Mouse (Mus musculus) hindbrain, embryonic 12.5 days (tissue): ENCODE results near the gene Vsig10. TPM values are rescaled to one million over a fixed set of nuclear protein-coding genes. Genes with fewer than 3 reads are reported as not detected.

ENCODE experiments used
- ATAC-seq: fragments of 200-750 bp; cut with Nextera tagmentation; 2 replicates; pipeline ENCODE4 v1.8.0; 2017; ENCODE audit warnings: moderate TSS enrichment; ENCODE audit not compliant: low FRiP score
- H3K27ac ChIP-seq: fragments of 300-500 bp; sonication (generic); 2 replicates; pipeline ENCODE4 v1.5.1; 2016; ENCODE audit warnings: mild to moderate bottlenecking
- H3K27me3 ChIP-seq: fragments of 300-500 bp; sonication (generic); 2 replicates; pipeline ENCODE4 v1.6.1; 2016; ENCODE audit warnings: mild to moderate bottlenecking
- H3K36me3 ChIP-seq: fragments of 300-500 bp; sonication (generic); 2 replicates; pipeline ENCODE4 v1.6.1; 2016; ENCODE audit warnings: mild to moderate bottlenecking
- H3K4me1 ChIP-seq: fragments of 300-500 bp; sonication (generic); 2 replicates; pipeline ENCODE4 v1.6.1; 2016
- H3K4me2 ChIP-seq: fragments of 300-500 bp; sonication (generic); replicated peaks from 2 replicates; pipeline ENCODE4 v1.6.1; 2016; ENCODE audit warnings: mild to moderate bottlenecking
- H3K4me3 ChIP-seq: fragments of 300-500 bp; sonication (generic); 2 replicates; pipeline ENCODE4 v1.5.1; 2016; ENCODE audit warnings: mild to moderate bottlenecking
- H3K9ac ChIP-seq: fragments of 300-500 bp; sonication (generic); 2 replicates; pipeline ENCODE4 v1.6.1; 2016; ENCODE audit warnings: mild to moderate bottlenecking, moderate library complexity
- H3K9me3 ChIP-seq: fragments of 300-500 bp; sonication (generic); replicated peaks from 2 replicates; pipeline ENCODE4 v1.6.1; 2016; ENCODE audit warnings: mild to moderate bottlenecking
- WGBS: fragments of 180-500 bp; shearing (Covaris S2); methylation state at CpG from one replicate; pipeline ENCODE4 v1.1.7; 2016; 5-methylcytosine and 5-hydroxymethylcytosine counted together
- polyA plus RNA-seq: library from polyadenylated mRNA; unstranded; fragments of >200 nt; fragmentation: Nextera tagmentation; extraction: Ambion mirVana; gene quantifications from 2 replicates; pipeline ENCODE4 v1.2.1, GENCODE M21; 2016

Vsig10 gene
- polyA plus RNA-seq, 1 experiment from 2014 or later: 4.1 TPM

- peak overlapping the region; percentile 89 for H3K4me2 ChIP-seq
- peak overlapping the region; percentile 91; the same call in 1 of the 2 replicates for H3K4me3 ChIP-seq
- no peaks in the 10 kb centered on the region for H3K27me3 ChIP-seq
- WGBS: 37% methylated on average over 11 of the region's 11 CpGs
- peaks cover 8% of the 10 kb centered on the region; the same call in 1 of the 2 replicates for H3K36me3 ChIP-seq
- ATAC-seq: no peak
- H3K27ac ChIP-seq: no peak overlapping the region
- H3K9me3 ChIP-seq: no peaks in the 10 kb centered on the region
- H3K4me1 ChIP-seq: peaks cover 51% of the 10 kb centered on the region
- H3K9ac ChIP-seq: no peak overlapping the region
These were observed 39.8 kb downstream of the Vsig10 start for GRCm38 (mm10) chr5:117358725-117359124.

- 47% methylated on average over 7 of the region's 7 CpGs for WGBS
- Histone ChIP-seq H3K4me1 (peaks cover 51% of the 10 kb centered on the region), H3K4me2 (no peak overlapping the region)
These were observed 40.8 kb downstream of the Vsig10 start for GRCm38 (mm10) chr5:117359497-117360227.

GRCm38 (mm10) chr5:117360228-117360515 lies 41.3 kb downstream of the Vsig10 start:
- Histone ChIP-seq H3K27me3 (no peaks in the 10 kb centered on the region), H3K4me3 (no peak overlapping the region), H3K9ac (no peak overlapping the region), H3K36me3 (peaks cover 20% of the 10 kb centered on the region), H3K4me2 (no peak overlapping the region), H3K4me1 (peaks cover 51% of the 10 kb centered on the region), H3K9me3 (no peaks in the 10 kb centered on the region), H3K27ac (no peak overlapping the region)
- ATAC-seq: no peak
- 57% methylated on average over 13 of the region's 13 CpGs for WGBS

More at GRCm38 (mm10) chr5:117359497-117360227, 40.8 kb downstream of the Vsig10 start:
- no peak for ATAC-seq
- Histone ChIP-seq H3K4me3 (no peak overlapping the region), H3K27ac (no peak overlapping the region), H3K9me3 (no peaks in the 10 kb centered on the region), H3K27me3 (no peaks in the 10 kb centered on the region), H3K36me3 (peaks cover 15% of the 10 kb centered on the region; the same call in 1 of the 2 replicates), H3K9ac (no peak overlapping the region)

GRCm38 (mm10) chr5:117360631-117361541 lies 42.0 kb downstream of the Vsig10 start:
- Histone ChIP-seq H3K9me3 (no peaks in the 10 kb centered on the region), H3K9ac (no peak overlapping the region), H3K27ac (no peak overlapping the region), H3K4me3 (no peak overlapping the region), H3K4me2 (no peak overlapping the region), H3K36me3 (peaks cover 27% of the 10 kb centered on the region), H3K27me3 (no peaks in the 10 kb centered on the region), H3K4me1 (peaks cover 48% of the 10 kb centered on the region)
- 50% methylated on average over 13 of the region's 13 CpGs for WGBS
- ATAC-seq: no peak

- no peak overlapping the region for H3K27ac ChIP-seq
- H3K4me1 ChIP-seq: peaks cover 41% of the 10 kb centered on the region
These were observed 42.7 kb downstream of the Vsig10 start for GRCm38 (mm10) chr5:117361590-117361989.

GRCm38 (mm10) chr5:117363066-117363782 lies 44.3 kb downstream of the Vsig10 start:
- 56% methylated on average over 15 of the region's 15 CpGs for WGBS
- H3K4me3 ChIP-seq: no peak overlapping the region
- H3K27ac ChIP-seq: no peak overlapping the region
- no peak for ATAC-seq
- H3K4me1 ChIP-seq: peaks cover 35% of the 10 kb centered on the region
- no peaks in the 10 kb centered on the region for H3K9me3 ChIP-seq
- H3K27me3 ChIP-seq: no peaks in the 10 kb centered on the region
- H3K9ac ChIP-seq: no peak overlapping the region
- H3K4me2 ChIP-seq: no peak overlapping the region
- H3K36me3 ChIP-seq: peaks cover 48% of the 10 kb centered on the region

More at GRCm38 (mm10) chr5:117361590-117361989, 42.7 kb downstream of the Vsig10 start:
- WGBS: 94% methylated on average over 4 of the region's 4 CpGs
- Histone ChIP-seq H3K27me3 (no peaks in the 10 kb centered on the region), H3K36me3 (peaks cover 33% of the 10 kb centered on the region), H3K9ac (no peak overlapping the region), H3K4me3 (no peak overlapping the region), H3K4me2 (no peak overlapping the region), H3K9me3 (no peaks in the 10 kb centered on the region)
- no peak for ATAC-seq

GRCm38 (mm10) chr5:117364821-117365220 lies 45.9 kb downstream of the Vsig10 start:
- 82% methylated on average over 3 of the region's 3 CpGs for WGBS
- no peaks in the 10 kb centered on the region for H3K27me3 ChIP-seq
- H3K9ac ChIP-seq: no peak overlapping the region
- H3K9me3 ChIP-seq: no peaks in the 10 kb centered on the region
- peaks cover 25% of the 10 kb centered on the region for H3K4me1 ChIP-seq
- H3K36me3 ChIP-seq: peaks cover 62% of the 10 kb centered on the region
- no peak overlapping the region for H3K4me3 ChIP-seq
- no peak overlapping the region for H3K4me2 ChIP-seq
- no peak overlapping the region for H3K27ac ChIP-seq
- no peak for ATAC-seq

GRCm38 (mm10) chr5:117365904-117366561 lies 47.1 kb downstream of the Vsig10 start:
- no peaks in the 10 kb centered on the region for H3K9me3 ChIP-seq
- 93% methylated on average over 13 of the region's 13 CpGs for WGBS
- H3K27me3 ChIP-seq: no peaks in the 10 kb centered on the region
- H3K9ac ChIP-seq: no peak overlapping the region
- no peak overlapping the region for H3K4me2 ChIP-seq
- no peak overlapping the region for H3K4me3 ChIP-seq
- H3K36me3 ChIP-seq: peaks cover 74% of the 10 kb centered on the region
- H3K27ac ChIP-seq: no peak overlapping the region
- ATAC-seq: no peak
- H3K4me1 ChIP-seq: peaks cover 13% of the 10 kb centered on the region

- 50% methylated on average over 8 of the region's 8 CpGs for WGBS
- H3K4me1 ChIP-seq: peaks cover 10% of the 10 kb centered on the region; the same call in 1 of the 2 replicates
- no peaks in the 10 kb centered on the region for H3K9me3 ChIP-seq
- H3K4me2 ChIP-seq: no peak overlapping the region
- H3K27ac ChIP-seq: no peak overlapping the region
- H3K4me3 ChIP-seq: no peak overlapping the region
- H3K27me3 ChIP-seq: no peaks in the 10 kb centered on the region
- H3K36me3 ChIP-seq: peaks cover 85% of the 10 kb centered on the region
- H3K9ac ChIP-seq: no peak overlapping the region
- ATAC-seq: no peak
These were observed 48.3 kb downstream of the Vsig10 start for GRCm38 (mm10) chr5:117367206-117367605.

GRCm38 (mm10) chr5:117370592-117370991 lies 51.7 kb downstream of the Vsig10 start:
- Histone ChIP-seq H3K4me1 (0 out of 2 replicates have a peak, but pooled peaks cover 2% of the 10 kb centered on the region), H3K27ac (no peak overlapping the region), H3K9me3 (no peaks in the 10 kb centered on the region), H3K4me3 (no peak overlapping the region), H3K9ac (no peak overlapping the region), H3K27me3 (no peaks in the 10 kb centered on the region), H3K4me2 (no peak overlapping the region), H3K36me3 (peaks cover 92% of the 10 kb centered on the region)
- 89% methylated on average over 10 of the region's 10 CpGs for WGBS
- ATAC-seq: no peak

- H3K27ac ChIP-seq: no peak overlapping the region
- H3K4me2 ChIP-seq: no peak overlapping the region
- H3K27me3 ChIP-seq: no peaks in the 10 kb centered on the region
- no peak for ATAC-seq
- 93% methylated on average over 9 of the region's 9 CpGs for WGBS
- H3K36me3 ChIP-seq: peaks cover 90% of the 10 kb centered on the region
- no peak overlapping the region for H3K9ac ChIP-seq
- H3K9me3 ChIP-seq: no peaks in the 10 kb centered on the region
- 0 out of 2 replicates have a peak, but pooled peaks cover 2% of the 10 kb centered on the region for H3K4me1 ChIP-seq
- no peak overlapping the region for H3K4me3 ChIP-seq
These were observed 54.5 kb downstream of the Vsig10 start for GRCm38 (mm10) chr5:117373418-117373817.
